In the genomic region with DNA sequence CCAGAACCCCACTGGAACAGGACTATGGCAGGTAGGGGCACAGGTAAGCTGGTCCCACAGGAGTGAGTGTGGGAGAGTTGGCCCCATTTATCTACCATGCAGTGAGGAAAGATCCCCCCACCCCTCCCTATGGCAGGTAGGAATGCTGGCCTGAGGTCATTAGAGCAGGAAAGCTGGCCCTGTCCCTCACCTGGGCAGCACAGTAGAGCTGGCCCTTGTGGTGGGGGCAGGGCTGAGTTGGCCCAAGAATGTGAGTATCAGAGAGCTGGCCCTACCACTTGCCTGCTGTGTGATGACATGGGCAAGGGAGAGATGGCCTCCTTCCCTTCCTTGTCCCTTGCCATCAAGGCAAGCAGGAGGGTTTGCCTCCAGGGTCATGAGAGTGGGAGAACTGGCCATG, we compare ENCODE assay signal across 21 mouse cellular contexts.
"Had no signal": no experiment of that assay in that cellular context is flagged by ENCODE, and none has a peak within 500 bp of the region (broad histone marks: within the 10 kb centered on the region; RNA-seq: fewer than 3 reads in every experiment).

No protein-coding gene starts in this region.

- H3K9ac ChIP-seq: lung, embryonic 15.5 days; midbrain, embryonic 13.5 days; neural tube, embryonic 13.5 days; neural tube, embryonic 15.5 days had no signal

- H3K27ac ChIP-seq: lung, embryonic 15.5 days; macrophage; midbrain, embryonic 13.5 days; neural tube, embryonic 13.5 days; neural tube, embryonic 15.5 days had no signal

- ATAC-seq: lung, postnatal 0 days; midbrain, embryonic 13.5 days; midbrain, embryonic 16.5 days had no signal

- H3K27me3 ChIP-seq: lung, embryonic 15.5 days; midbrain, embryonic 13.5 days; neural tube, embryonic 13.5 days had no signal

- H3K36me3 ChIP-seq: lung, embryonic 15.5 days; midbrain, embryonic 13.5 days; neural tube, embryonic 13.5 days; neural tube, embryonic 15.5 days had no signal

- H3K4me2 ChIP-seq: lung, embryonic 15.5 days; midbrain, embryonic 11.5 days; midbrain, embryonic 13.5 days; neural tube, embryonic 13.5 days; neural tube, embryonic 15.5 days had no signal

- H3K4me3 ChIP-seq: lung, embryonic 15.5 days; megakaryocyte, embryonic 14.5 days; midbrain, embryonic 13.5 days; myocyte; neural tube, embryonic 13.5 days; neural tube, embryonic 15.5 days had no signal

- H3K4me1 ChIP-seq: lung, embryonic 15.5 days; megakaryocyte, embryonic 14.5 days; midbrain, embryonic 13.5 days; neural tube, embryonic 13.5 days; neural tube, embryonic 15.5 days had no signal

- H3K9me3 ChIP-seq: lung, embryonic 15.5 days; midbrain, embryonic 13.5 days; neural tube, embryonic 13.5 days; neural tube, embryonic 15.5 days had no signal

- DNase-seq: lung, adult 2 months; lung, postnatal 14 days; lung, postnatal 36 days; retina, postnatal 1 day; right cerebral cortex, adult 18-20 months; right cerebral cortex, postnatal 25 days; right cerebral cortex, postnatal 4 days; spleen, adult 18-20 months; thymus, adult 2 months; thymus, postnatal 25 days; thymus, postnatal 4 days had no signal
